Mouse (Mus musculus) ovary, postnatal 36 days (tissue): ENCODE measurements around the gene Zkscan3.

Experiments used
- DNase-seq: peaks from one replicate; pipeline ENCODE4 v3.0.0; 2022; ENCODE audit warnings: low spot score, mixed read lengths

Zkscan3 gene

DNA sequence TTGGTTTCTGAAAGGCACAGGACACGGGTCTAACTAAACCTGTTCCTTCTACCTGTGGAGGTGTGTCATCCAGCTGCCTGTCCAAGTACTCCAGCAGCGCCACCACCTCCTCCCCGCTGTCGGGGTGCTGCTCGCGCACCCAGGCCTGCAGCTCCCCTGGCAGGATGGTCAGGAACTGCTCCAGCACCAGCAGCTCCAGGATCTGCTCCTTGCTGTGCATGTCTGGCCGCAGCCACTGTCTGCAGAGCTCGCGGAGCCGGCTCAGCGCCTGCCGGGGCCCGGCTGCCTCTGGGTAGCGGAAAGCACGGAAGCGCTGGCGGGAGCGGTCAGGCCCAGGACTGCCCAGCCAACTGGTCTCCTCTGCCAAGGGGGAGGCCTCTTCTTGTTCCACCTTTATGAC, 6.5 kb downstream of the Zkscan3 start:
- peak; percentile 30 for DNase-seq

DNA sequence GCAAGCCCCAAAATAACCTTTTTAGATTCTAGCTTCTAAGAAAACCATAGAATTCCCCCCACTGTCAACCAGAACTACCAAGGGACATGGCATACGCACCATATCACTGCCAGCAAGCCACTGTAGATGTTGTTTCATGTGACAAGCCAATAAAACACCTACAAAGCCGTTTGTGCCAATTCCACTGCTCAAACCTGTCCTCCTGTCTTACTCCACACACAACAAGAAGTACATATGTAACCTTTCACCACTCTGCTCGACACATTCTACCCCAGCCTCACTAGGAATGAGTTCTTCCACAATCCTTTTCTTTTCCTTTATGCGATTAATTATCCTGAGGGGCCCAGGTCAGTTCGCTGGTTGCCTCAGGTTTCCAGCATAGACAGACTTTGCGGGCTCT, 6.9 kb downstream of the Zkscan3 start:
- DNase-seq: no peak

DNA sequence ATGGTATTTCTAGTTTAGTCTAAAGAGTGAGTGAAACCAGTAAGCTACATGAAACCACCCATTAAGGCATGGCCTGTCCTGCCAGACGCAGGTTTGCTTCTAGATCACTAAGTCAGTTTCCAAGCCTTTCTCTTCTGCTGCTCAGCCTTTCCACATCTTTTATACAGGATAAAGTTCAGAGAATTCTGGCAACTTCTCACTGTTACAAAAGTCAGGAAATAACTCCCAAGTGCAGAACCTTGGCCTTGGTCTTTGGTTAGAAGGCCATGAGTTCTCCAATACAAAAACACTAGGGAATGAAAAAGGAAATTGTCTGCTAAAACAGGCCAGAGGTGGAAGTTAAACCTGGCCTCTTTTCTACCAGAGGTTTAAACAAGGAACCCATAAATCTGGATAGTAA, 7.3 kb downstream of the Zkscan3 start:
- no peak for DNase-seq

DNA sequence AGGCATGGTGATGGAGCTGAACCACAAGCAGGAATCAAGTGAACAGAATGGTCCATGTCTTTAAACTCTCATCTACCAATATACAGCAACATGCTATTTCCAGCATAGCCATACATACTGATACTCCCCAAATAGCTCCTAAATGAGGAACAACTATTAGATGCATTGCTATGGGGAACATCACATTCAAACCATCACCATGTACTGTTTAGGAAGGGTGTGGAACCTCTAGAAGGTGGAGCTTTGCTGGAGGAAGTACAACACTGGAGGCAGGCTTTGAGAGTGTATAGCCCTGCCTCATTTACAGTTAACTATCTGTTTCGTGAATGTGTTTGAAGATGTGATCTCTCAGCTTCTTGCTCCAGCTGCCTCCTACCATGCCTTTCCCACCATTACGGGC, 24.8 kb downstream of the Zkscan3 start:
- DNase-seq: no peak

DNA sequence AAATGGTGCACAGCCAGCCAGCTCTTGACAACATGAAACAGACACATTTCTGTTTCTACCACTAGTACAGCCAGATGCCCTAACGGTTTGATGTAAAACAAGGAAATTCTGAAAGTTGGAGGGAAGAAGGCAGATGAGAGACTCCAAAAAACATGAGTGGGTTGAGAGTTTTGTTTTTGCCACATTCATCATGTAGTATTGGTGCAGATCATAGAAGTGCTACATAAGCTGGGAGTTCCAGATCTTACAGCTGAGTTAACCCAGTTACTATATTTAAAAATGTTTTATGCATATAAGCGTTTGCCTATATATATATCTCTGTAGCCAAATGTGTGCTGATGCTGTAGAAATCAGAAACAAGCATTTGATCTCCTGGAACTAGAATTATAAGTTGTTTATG, 29.9 kb downstream of the Zkscan3 start:
- no peak for DNase-seq

DNA sequence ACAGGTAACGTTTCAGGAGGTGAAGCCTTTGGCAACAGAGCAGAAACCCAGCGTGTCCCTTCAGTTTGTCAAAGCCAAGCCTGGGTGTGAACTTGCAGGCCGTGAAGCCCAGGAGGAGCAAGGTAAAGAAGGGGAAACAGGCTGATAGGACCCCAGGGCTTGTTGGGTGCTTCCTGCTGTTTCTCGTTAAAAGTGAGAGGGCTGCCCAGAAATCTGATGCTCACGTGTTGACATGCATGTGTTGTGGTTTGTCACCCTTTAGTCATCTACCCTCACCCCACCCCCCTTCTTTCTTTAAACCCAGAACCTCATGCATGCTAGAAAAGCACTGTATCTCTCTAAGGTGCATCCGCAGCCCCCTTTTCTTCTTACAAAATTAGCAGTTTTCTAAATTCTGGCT, 35.9 kb downstream of the Zkscan3 start:
- DNase-seq: no peak

DNA sequence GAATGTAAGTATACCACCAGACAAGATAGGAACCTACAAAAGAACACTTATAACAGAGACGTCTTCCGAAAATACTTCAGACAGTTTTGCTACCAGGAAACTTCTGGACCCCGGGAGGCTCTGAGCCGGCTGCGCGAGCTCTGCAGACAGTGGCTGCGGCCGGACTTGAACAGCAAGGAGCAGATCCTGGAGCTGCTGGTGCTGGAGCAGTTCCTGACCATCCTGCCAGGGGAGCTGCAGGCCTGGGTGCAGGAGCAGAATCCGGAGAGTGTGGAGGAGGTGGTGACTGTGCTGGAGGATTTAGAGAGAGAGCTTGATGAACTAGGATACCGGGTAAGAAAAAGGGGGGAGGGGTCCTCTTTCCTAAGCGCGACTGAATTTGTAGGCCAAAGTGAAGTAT, 38.8 kb downstream of the Zkscan3 start:
- peak; percentile 10 for DNase-seq

DNA sequence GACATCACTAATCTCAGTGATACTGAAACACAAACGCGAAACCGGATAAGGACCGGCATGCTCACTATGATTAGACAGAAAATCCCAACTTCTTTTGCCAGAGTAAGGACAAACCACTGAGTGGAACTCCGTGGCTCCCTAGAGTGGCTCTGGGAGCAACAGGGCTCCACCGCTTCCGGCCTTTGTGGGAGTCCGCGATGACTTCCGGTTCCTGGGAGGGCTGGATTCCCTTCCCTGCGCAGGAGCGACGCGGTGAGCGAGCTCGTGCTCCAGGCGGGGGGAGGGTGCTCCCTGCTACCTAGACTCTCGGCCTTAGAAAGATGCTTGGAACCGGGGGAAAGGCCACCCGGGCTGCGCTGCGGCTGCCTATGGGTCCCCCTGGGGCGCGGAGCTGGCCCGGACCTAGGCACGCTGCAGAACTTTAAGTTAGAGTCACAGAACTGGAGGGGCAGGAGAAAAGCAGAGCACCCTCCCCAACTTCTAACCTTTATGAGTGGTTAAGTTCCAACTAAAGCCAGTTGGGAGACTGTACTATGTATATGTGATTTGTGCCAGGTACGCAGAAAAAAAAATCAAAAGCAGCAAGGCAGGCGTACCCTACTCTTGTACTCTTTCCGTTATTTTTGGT, 39.8 kb downstream of the Zkscan3 start, which contains the start of gene Zscan12:
Zscan12 (plus strand) TSS at position 200 of the 628 bp plus-strand sequence.
- peak; percentile 87 for DNase-seq

DNA sequence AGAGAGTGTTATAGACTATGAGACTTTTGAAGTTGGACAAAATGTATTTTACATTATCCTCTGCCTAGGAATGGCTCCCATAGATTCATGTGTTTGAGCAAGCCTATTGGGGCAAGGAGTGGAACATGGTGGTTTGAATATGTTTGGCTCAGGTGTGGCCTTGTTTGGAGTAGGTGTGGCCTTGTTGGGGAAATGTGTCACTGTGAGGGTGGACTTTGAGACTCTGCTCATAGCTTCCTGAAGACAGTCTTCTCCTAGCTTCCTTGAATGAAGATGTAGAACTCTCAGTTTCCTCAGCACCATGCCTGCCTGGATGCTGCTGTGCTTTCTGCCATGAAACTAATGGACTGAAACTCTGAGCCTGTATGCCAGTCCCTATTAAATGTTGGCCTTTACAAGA, 52.0 kb downstream of the Zkscan3 start:
- no peak for DNase-seq

DNA sequence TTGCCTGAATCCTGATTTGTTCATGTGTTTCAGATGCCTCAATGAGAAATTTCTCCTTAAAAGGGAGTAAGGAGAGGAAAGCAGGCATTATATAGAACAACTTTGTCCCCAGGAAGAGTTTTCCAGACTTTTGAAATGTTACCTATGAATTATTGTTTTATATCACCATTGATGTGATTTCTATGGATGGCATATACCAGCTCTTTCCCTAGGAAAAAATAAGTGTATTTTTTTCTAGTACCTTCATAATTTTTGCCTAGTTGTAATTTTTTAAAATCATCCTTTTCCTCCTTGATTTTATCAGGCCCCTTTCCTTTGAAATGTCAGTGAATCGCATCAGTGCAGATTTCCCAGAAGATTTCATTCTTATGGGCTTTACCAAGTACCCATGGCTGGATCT, 55.9 kb downstream of the Zkscan3 start, which contains the start of gene Olfr1367:
Olfr1367 (plus strand) TSS at position 301 of the 400 bp plus-strand sequence.
- no peak for DNase-seq
